Mouse (Mus musculus): ENCODE measurements around the gene Lman2l.

Gene Lman2l

GRCm38 (mm10) chr1:36444471-36445464 is at the start of gene Lman2l:
Lman2l (minus strand) TSS chr1:36445271.
- peak; percentile 92 to 94 for DNase-seq (ENCODE audit: low spot score in 2 of 2)

- DNase-seq (ENCODE audit: low spot score in 2 of 2) = no peak
Observed at GRCm38 (mm10) chr1:36493299-36493698, 48.2 kb upstream of the Lman2l start.

DNA sequence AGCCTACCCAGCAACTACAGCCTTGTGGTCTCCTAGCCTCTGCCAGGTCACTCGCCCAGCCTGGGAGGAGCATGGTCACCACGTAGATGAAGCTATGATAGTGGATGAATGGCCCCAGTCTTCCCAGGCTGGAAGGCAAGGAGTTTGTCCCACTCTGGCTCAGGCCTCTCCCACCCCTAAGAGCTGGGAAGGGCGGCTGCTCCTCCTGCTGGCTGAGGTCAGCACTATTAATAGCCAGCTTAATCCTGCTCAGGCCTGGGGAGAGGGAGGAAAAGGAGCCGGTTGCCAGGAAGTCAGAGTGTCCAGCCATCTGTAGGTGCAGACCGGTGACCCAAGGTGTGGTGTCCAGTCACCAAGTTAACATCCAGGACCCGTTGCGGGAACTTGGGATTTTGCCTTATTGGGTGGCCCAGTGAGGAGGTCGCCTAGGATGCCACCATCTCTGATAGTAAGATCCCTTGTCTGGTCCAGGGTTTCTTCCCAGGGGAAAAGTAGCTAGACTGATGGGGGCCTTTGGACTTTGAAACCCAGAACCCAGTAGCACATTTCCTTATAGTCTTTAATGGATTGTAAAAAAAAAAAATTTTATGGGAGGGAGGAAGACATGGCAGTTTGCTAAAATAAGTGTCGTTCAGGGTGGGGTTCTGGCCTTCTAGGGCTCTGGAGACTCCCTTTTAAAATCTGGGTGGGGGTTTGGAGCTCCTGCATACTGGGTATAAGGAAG is 47.5 kb upstream of the Lman2l start:
- DNase-seq (ENCODE audit: low spot score in 2 of 2) = no peak

GRCm38 (mm10) chr1:36489661-36490060 is 44.6 kb upstream of the Lman2l start:
- DNase-seq (ENCODE audit: low spot score in 2 of 2) = no peak

DNA sequence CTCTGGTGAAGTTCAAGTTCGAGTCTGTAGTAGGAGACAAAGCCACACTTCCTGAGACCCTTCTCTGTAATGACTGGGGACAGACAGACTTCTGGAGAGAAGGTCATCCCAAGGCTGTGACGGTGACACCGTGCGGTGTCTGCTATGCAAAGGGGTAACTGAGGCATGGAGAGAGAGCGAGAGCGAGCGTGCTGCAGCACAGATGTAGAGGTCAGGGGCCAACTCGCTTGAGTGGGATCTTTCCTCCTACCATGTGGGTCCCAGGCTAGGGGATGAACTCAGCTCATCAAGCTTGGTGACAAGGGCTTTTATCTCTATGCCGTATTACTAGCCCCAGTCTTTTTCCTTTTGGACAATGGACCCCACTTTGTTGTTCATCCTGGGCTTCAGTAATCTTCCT is 42.0 kb upstream of the Lman2l start:
- no peak for DNase-seq (ENCODE audit: low spot score in 2 of 2)

DNA sequence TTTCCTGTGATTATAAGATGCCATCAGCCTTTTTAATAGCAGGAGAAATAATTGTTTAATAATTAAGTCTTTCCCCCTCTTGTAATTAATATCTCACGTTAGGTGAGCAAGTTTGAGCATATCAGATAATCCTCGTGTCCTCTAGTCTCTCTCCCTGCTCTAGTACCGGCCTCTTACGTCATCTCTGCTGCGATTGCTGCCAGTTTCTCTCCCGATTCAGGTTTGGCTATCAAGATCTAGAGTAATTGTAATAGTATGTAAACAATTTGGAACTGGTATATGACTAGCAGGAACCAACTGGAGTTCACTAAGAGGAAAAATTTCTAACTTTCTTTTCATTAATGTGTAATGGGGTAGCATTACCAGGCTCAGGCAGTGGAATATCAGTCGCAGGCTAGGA is 40.0 kb upstream of the Lman2l start:
- DNase-seq (ENCODE audit: low spot score in 2 of 2) = no peak

GRCm38 (mm10) chr1:36483825-36484224 is 38.8 kb upstream of the Lman2l start:
- no peak for DNase-seq (ENCODE audit: low spot score in 2 of 2)

DNA sequence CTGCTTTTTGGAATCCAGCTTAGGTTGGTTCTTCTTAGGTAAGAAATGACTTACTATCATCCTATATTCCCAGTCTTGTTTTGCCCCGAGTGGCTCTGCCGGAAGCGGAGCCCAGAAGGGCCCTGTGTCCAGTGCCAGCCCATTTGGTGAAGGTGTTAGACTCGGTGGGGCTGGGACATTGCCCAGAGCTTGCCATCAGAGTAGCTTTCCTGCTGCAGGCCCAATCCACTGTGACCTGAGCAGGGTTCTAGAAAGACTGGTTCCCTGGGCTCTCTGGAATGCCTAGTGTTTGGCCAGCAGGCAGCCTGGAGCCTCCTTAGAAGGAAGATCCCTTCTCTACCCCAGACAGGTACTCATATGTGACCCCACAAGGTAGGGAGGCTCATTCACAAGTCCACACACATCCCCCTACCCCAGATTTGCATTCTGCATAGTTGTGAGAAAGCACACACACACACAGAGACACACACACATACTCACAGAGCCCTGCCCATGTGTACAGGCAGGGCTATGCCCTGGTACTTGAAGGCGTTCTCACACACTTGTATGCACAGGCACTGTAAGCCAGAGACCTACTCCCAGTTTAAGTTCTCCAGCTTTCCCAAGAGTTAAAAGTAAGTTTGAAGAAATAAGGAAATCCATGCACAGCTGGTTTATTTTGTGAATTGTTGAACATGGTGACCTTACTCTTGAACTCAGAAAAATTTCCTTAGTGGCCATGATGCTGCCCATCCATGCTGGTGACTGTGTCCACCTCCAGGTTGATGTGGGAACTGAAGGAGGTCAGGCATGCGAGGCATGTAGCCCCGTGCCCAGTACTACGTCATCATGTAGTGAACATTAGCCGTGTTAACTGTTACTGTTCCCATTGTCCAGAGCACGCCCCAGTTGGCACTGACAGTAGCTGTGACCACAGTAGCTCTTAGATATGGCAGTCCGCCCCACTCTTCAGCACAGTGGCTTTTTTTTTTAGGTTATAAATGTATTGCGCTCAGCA is 35.1 kb upstream of the Lman2l start:
- DNase-seq (ENCODE audit: low spot score in 2 of 2) = no peak

- DNase-seq (ENCODE audit: low spot score in 2 of 2) = no peak
Observed at GRCm38 (mm10) chr1:36478343-36478795, 33.3 kb upstream of the Lman2l start.

DNA sequence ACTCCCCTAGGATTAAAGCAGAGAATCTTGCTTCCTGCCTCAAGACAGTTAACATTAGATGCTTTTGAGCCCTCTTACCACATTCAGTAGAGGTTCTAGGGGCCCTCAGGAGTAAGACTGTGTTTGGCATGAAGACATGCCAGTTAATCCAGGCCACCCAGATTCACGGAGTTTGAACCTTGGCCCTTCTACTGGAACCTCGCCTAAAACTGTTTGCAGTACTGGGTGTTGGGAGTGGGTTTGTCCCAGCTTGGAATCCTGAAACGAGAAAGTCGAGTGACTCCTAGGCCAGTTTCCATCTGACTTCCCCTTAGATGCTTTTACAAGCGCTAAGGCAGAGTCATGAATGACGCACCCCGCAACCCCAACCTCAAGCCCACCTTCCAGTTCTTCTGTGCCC is 31.4 kb upstream of the Lman2l start:
- DNase-seq (ENCODE audit: low spot score in 2 of 2) = no peak

- DNase-seq (ENCODE audit: low spot score in 2 of 2) = no peak
Observed at GRCm38 (mm10) chr1:36475480-36476110, 30.5 kb upstream of the Lman2l start.

GRCm38 (mm10) chr1:36474646-36475045 is 29.6 kb upstream of the Lman2l start:
- DNase-seq (ENCODE audit: low spot score in 2 of 2) = no peak

- no peak for DNase-seq (ENCODE audit: low spot score in 2 of 2)
Observed at GRCm38 (mm10) chr1:36473211-36473780, 28.2 kb upstream of the Lman2l start.

- no peak for DNase-seq (ENCODE audit: low spot score in 2 of 2)
Observed at GRCm38 (mm10) chr1:36472106-36472440, 27.0 kb upstream of the Lman2l start.

DNA sequence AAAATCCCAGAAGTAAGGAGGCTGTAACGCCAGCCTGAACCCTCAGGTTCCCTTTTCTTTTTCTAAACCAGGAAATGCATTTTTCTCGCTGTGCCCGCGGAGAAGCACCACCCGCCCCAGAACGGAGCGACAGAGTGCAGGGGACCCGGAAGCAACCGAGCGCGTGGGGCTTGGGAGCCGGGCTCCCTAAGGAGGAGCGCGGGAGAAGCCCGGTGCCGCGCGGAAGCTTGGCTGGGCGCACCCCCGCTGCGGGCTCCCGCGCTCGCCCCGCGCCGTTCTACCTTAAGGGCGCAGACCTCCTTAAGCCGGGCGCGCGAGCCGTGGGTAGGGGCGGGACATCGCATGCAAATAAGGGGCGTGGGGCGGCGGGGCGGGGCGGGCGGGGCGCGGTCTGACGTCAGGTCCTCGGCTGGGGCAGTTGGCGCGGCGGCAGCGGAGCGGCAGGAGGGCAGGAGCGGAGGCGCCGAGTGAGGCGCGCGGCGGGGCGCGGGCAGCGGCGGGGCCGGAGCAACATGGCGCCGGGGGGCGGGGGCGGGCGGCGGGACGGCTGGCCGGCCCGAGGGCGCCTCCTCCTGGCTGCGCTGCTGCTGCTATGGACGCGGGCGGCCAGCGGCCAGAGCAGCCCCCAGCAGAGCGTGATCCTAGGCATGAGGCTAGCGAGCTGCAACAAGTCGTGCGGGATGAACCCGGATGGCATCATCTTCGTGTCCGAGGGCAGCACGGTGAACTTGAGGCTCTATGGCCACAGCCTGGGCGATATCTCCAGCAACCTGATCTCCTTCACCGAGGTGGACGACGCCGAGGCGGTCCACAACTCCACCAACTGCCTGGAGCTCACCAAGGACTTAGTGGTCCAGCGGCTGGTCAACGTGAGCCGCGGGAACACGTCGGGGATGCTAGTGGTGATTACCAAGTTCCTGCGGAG is 26.4 kb upstream of the Lman2l start, which contains the start of gene Cnnm4:
Gene Cnnm4, plus strand, starts transcription at position 440 of the 925 bp plus-strand sequence.
- peak; percentile 76 to 82 for DNase-seq (ENCODE audit: low spot score in 2 of 2)

DNA sequence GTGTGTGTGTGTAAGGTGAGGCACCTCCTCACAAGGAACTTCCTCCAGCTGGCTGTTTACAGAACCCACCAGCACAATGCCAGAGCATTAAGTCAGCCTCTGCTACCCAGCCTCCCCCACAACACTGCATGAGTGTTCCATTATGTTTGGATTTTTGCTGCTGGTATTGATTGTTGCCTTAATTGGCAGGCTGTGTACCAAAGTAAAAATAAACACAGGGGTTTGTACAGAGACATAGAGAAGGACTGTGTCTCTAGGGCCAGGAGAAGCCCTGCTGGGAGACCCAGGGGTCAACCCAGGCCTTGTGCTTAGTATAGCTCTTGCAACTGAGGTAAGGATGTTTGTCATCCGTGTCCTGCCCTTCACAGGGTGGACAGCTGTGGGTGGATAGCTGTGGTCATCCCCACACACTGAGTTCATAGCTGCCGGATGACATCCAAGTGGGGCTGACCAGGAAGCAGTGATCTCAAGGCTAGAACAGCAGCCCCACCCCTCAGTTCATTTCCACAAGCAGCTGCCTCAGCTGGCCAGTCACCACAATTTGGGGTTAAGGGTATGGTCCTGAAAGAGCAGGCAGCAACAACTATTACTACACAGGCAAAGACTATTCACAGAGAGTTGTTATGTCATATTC is 24.9 kb upstream of the Lman2l start:
- no peak for DNase-seq (ENCODE audit: low spot score in 2 of 2)

- DNase-seq (ENCODE audit: low spot score in 2 of 2) = no peak
Observed at GRCm38 (mm10) chr1:36467446-36467845, 22.4 kb upstream of the Lman2l start.

GRCm38 (mm10) chr1:36465641-36466160 is 20.6 kb upstream of the Lman2l start:
- no peak for DNase-seq (ENCODE audit: low spot score in 2 of 2)

DNA sequence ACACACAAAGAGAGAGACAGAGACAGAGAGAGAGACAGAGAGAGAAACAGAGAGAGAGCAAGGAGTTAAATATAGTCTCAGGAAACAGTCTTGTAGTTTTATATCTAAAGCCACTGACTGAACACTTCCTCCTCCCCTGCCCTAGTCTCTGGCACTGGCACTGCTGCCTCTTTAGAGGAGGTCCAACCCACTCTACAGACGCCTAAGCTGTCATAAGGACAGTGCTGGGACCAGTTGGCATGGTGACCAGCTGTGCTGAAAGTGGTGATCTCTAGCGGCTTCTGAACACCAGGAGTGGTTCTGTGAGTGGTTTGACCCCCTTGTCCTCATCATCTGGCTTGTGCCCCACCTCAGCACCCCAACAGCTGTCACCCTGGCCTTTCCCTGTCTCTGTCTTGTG is 16.8 kb upstream of the Lman2l start:
- DNase-seq (ENCODE audit: low spot score in 2 of 2) = peak in 1 of 2 experiments; percentile 16
